Mouse (Mus musculus) ES-CJ7 (cell line): ENCODE data around the gene Barhl2.

Source experiments
- DNase-seq: peaks from one replicate; pipeline ENCODE4 v3.0.0; 2011; ENCODE audit warnings: low read depth, low spot score

Barhl2 gene

GRCm38 (mm10) chr5:106455106-106455920 lies 2.7 kb downstream of the Barhl2 start:
- no peak for DNase-seq

- DNase-seq = peak; percentile 21
These were observed 3.4 kb downstream of the Barhl2 start for GRCm38 (mm10) chr5:106454411-106455105.

GRCm38 (mm10) chr5:106453886-106454321 lies 4.1 kb downstream of the Barhl2 start:
- DNase-seq = peak; percentile 76

GRCm38 (mm10) chr5:106453181-106453885 lies 4.6 kb downstream of the Barhl2 start:
- DNase-seq = peak; percentile 33

- no peak for DNase-seq
These were observed 5.3 kb downstream of the Barhl2 start for GRCm38 (mm10) chr5:106452686-106453085.

- peak; percentile 55 for DNase-seq
These were observed 6.1 kb downstream of the Barhl2 start for GRCm38 (mm10) chr5:106451681-106452440.

- DNase-seq = no peak
These were observed 7.4 kb downstream of the Barhl2 start for GRCm38 (mm10) chr5:106450426-106451160.

- DNase-seq = no peak
These were observed 8.1 kb downstream of the Barhl2 start for GRCm38 (mm10) chr5:106449720-106450425.

- DNase-seq = peak; percentile 69
These were observed 9.2 kb downstream of the Barhl2 start for GRCm38 (mm10) chr5:106448798-106449125.

- DNase-seq = peak; percentile 46
These were observed 9.8 kb downstream of the Barhl2 start for GRCm38 (mm10) chr5:106447951-106448797.

- no peak for DNase-seq
These were observed 10.7 kb downstream of the Barhl2 start for GRCm38 (mm10) chr5:106447091-106447820.

GRCm38 (mm10) chr5:106446593-106446992 lies 11.4 kb downstream of the Barhl2 start:
- DNase-seq = peak; percentile 30

- DNase-seq = no peak
These were observed 12.3 kb downstream of the Barhl2 start for GRCm38 (mm10) chr5:106445681-106446080.

- DNase-seq = no peak
These were observed 19.1 kb downstream of the Barhl2 start for GRCm38 (mm10) chr5:106438916-106439315.

GRCm38 (mm10) chr5:106426069-106426468 lies 31.9 kb downstream of the Barhl2 start:
- peak; percentile 58 for DNase-seq

- no peak for DNase-seq
These were observed 37.1 kb downstream of the Barhl2 start for GRCm38 (mm10) chr5:106420871-106421270.

GRCm38 (mm10) chr5:106420370-106420769 lies 37.6 kb downstream of the Barhl2 start:
- no peak for DNase-seq

- peak; percentile 80 for DNase-seq
These were observed 40.8 kb downstream of the Barhl2 start for GRCm38 (mm10) chr5:106417210-106417609.

- DNase-seq = no peak
These were observed 41.4 kb downstream of the Barhl2 start for GRCm38 (mm10) chr5:106416550-106416949.
